Mouse (Mus musculus) cerebellum, postnatal 10 days (tissue): ENCODE data around the gene Vwa7.
"Not testable (repeated sequence)": the region's sequence is repeated elsewhere in the genome, so short reads cannot be mapped to it uniquely, and the experiment has no call there.

Source experiments
- DNase-seq, 2 experiments: peaks; one replicate each; pipeline ENCODE4 v3.0.0; 2021; ENCODE audit warnings: mixed read lengths in 2 of 2

Gene Vwa7

GRCm38 (mm10) chr17:35021842-35022477 lies 5.6 kb downstream of the Vwa7 start:
- no peak for DNase-seq

- no peak for DNase-seq
Measured at GRCm38 (mm10) chr17:35022541-35023060, 6.2 kb downstream of the Vwa7 start.

DNA sequence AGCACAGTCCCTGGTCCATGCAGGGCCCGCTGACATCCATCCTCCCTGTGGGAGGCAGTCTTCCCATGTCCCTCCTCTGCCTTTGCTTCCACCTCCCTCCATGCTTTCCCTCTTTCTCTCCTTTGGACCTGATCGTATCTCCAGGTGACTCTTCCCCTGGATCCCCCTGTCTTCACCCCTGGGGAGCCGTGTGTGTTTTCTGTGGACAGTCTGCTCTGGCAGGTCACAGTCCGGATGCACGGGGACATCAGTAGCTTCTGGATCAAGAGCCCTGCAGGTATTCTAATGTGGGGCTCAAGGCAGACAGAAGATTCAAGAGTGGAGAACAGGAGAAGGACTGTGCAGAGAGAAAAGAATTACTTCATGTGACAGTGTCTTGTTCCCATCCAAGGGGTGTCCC lies 6.8 kb downstream of the Vwa7 start:
- DNase-seq: no peak

DNA sequence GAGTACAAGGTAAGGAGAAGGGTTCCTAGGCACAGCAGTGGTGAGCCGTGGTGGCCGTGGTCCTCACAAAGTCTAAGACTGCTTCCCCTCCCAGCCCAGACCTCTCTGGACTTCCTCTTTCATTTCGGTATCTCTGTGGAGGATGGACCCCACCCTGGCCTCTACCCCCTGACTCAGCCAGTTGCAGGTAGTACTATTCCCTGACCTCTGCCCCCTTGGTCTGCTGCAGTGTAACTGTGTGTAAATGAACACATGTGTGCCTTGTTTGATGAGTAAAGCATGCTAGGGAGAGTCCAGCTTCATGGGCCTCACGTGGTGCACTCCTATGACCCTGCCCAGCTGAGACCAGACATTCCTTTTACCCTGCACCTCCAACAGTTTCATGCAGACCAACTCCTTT lies 7.4 kb downstream of the Vwa7 start:
- peak in 1 of 2 experiments; percentile 16 for DNase-seq

DNA sequence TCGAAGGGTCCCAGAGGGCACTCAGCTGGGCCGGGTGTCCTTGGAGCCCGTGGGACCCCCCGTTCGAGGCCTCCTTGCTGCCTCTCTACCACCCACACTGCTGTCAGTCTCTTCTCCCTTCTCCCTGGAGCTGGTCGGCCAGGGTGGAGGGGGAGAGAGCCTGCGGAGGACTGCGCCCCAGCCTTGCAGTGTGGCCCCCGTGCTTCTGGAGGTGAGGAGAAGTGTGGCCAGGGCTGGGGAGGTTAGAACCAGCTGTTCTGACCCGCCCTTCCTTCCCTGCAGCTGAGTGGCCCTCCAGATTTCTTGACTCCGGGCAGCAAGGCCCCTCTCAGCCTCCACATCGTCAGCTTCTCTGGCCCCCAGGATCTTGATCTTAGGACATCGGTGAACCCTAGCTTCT lies 7.9 kb downstream of the Vwa7 start:
- DNase-seq: no peak

- no peak for DNase-seq
Measured at GRCm38 (mm10) chr17:35024691-35025488, 8.5 kb downstream of the Vwa7 start.

DNA sequence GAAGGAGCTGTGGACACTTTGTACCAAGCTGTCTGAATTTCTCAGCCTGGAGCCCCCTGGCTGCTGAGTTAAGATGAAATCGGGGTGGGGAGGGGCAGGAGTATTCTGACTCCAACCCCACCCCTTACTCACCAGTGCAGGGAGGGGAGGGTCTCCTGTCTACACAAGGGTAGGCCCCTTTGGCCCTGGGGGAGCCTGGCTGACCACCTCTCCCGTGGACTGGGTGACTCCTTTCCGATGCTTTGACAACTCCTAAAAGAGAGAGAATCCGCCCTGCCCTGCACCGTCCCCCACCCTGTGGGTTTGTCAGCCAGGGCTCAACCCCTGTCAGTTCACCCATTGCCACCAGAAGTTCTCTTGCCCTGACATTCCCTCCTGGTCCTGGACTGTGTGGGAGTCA lies 9.8 kb downstream of the Vwa7 start:
- DNase-seq: peak in 1 of 2 experiments; percentile 25

- peak; percentile 89 to 95 for DNase-seq
Measured at GRCm38 (mm10) chr17:35027277-35028068, 11.1 kb downstream of the Vwa7 start, which contains the start of gene Sapcd1. Gene Sapcd1 (minus strand): TSS chr17:35028016.

DNA sequence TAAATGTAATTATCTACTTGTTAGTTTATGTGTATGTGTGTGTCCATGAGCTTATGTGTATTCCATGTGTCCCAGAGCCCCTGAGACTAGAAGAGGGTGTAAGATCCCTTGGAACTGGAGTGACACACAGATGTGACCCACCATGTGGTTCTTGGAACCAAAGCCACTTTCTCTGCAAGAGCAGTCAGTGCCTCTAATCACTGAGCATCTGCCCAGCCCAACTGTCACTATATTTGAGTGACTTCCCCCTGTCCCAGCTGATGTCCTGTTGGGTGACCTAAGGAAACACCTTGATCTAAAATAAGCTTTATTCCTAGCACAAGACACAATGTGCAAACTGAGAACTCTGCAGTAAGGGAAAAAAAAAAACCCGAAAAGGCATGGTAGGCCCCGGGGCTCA lies 11.9 kb downstream of the Vwa7 start:
- DNase-seq: peak; percentile 67 to 75

DNA sequence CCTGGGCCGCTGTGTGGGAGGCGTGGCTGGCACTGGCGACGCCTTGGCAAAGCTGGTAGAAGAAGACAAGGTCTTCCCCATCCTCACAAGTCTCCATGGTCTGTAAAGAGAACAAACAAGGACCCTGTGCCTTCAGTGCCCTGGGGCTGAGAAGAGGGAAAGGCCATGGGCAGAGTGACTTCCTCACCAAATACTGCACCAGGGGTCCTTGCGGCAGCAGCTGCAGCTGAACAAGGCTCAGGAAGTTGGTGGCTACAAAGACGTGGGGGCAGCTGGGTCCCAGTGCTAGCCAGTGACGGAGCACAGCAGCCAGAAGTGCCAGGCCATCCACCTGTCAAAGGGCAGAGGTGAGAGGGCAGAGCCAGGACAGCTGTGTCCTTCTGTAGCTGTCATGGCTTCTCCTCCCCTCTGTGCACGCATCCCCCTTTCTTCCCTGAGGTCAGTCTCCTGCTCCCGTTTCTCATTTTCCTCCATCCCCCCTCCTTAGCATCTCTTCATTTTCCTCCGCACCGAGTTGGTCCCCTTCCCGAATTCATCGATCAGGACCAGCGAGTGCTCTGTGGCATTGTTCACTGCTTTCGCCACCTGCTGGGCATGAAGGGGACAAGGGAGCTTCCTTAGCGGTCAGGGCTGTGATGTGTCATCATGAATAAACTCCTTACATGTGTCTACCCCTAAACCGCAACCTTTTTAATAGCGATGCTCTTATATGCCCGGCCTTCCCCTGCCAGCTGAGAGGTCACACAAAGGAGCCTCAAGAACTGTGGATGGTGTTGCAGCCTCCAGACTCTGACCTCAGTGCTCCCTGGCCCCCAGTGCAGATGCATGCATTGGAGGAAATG lies 13.5 kb downstream of the Vwa7 start:
- peak; percentile 63 to 65 for DNase-seq

GRCm38 (mm10) chr17:35031272-35031671 lies 14.9 kb downstream of the Vwa7 start:
- DNase-seq: peak; percentile 43 to 50

DNA sequence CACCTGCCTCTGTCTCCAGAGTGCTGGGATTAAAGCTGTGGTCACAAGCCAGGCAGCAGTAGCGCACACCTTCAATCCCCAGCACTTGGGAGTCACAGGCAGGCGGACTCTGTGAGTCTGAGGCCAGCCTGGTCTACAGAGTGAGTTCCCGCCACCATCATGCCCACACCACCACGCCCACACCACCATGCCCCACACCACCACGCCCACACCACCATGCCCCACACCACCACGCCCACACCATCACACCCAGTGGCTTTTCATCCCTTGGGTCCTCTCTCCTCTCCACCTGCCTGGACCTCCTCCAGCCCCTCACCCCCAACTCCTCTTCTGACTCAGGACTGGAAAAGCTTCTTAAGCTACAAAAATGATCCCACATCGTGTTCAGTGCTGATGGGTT lies 15.5 kb downstream of the Vwa7 start:
- no peak for DNase-seq

- no peak for DNase-seq
Measured at GRCm38 (mm10) chr17:35032323-35032870, 16.0 kb downstream of the Vwa7 start.

- not testable (repeated sequence) for DNase-seq
Measured at GRCm38 (mm10) chr17:35033703-35034102, 17.3 kb downstream of the Vwa7 start.

- DNase-seq: no peak
Measured at GRCm38 (mm10) chr17:35034896-35035295, 18.5 kb downstream of the Vwa7 start.

GRCm38 (mm10) chr17:35039121-35039873 lies 22.9 kb downstream of the Vwa7 start:
- DNase-seq: no peak

- no peak for DNase-seq
Measured at GRCm38 (mm10) chr17:35043794-35044193, 27.4 kb downstream of the Vwa7 start.

GRCm38 (mm10) chr17:35044904-35045806 lies 28.8 kb downstream of the Vwa7 start:
- DNase-seq: no peak

DNA sequence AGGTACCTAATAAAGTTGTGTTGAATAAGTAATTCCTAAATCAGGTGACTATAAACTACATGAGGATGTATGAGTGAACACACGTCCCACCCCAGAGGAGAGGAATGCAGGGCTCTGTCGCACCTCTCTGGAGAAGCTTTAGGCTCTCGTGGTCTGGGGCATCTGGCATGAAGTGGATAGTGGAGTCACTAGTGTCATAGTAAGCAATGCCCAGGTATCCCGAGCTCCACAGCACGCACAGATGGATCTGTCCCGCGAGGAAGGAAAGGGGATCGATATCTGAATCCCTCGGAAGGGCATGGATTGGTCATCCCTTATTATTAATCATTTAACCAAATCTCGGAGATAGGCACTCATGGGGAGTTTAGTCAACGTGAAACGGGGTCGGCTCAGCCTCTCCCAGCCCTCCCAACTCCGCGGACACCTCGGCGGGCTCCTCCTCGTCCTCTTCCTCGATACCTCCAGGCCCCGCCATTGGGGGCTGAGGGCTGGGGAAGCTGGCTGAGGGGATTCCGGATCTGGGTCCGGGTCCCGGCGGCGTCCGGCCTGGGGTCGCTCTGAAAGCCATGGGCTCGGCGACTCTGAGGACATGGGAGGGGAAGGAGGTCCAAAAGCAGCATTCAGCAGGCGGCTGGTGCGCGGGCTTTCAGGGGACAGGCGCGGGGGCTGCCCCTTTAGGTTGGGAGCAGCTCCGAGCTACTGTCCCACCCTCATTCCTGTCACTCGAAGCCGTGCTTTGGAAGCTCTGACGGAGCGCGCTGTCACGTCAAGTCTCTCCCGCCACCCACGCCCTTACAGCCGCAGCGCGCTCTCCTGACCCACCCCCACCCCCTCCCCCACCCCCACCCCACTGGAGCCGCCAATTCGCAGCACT lies 29.7 kb downstream of the Vwa7 start:
- no peak for DNase-seq
